Mouse (Mus musculus): Measurements from ENCODE around the gene Phlpp1. TPM values are rescaled to one million over a fixed set of nuclear protein-coding genes. Genes with fewer than 3 reads are reported as not detected.

The Phlpp1 gene
- total and polyA plus RNA-seq, 2 experiments: 8.3 to 8.7 TPM

- no peak overlapping the region for H3K4me3 ChIP-seq (ENCODE audit: insufficient read depth, low read depth, low read length)
- DNase-seq (ENCODE audit: extremely low read depth, low read depth, low spot score): no peak
- 76% methylated on average over 2 of the region's 2 CpGs for WGBS
- no peak for TF ChIP-seq CTCF (IDR thresholded peaks at IDR 0.05; ENCODE audit: low read depth, low read length)
- no peak for TF ChIP-seq POLR2A (IDR thresholded peaks at IDR 0.05; ENCODE audit: extremely low read depth, insufficient read depth, low read length)
- H3K9ac ChIP-seq (ENCODE audit: low read depth, low read length): no peak overlapping the region
- H3K27me3 ChIP-seq (ENCODE audit: control insufficient read depth, insufficient read depth, low read length): no peaks in the 10 kb centered on the region
- peaks cover 13% of the 10 kb centered on the region for H3K4me1 ChIP-seq (ENCODE audit: control insufficient read depth, insufficient read depth, low read length)
- H3K79me2 ChIP-seq (ENCODE audit: control insufficient read depth, insufficient read depth, low read length): peaks cover 20% of the 10 kb centered on the region
- no peaks in the 10 kb centered on the region; the same call in 1 of the 2 replicates for H3K36me3 ChIP-seq (ENCODE audit: control insufficient read depth, insufficient read depth, low read length)
- peak overlapping the region; percentile 9; the same call in 1 of the 2 replicates for H3K27ac ChIP-seq (replicated peaks; ENCODE audit: insufficient read depth, low read depth, low read length)
Observed at GRCm38 (mm10) chr1:106279404-106280123, 108.0 kb downstream of the Phlpp1 start.

GRCm38 (mm10) chr1:106280171-106280913, 108.8 kb downstream of the Phlpp1 start:
- H3K36me3 ChIP-seq (ENCODE audit: control insufficient read depth, insufficient read depth, low read length): no peaks in the 10 kb centered on the region; the same call in 1 of the 2 replicates
- 52% methylated on average over 8 of the region's 8 CpGs for WGBS
- 0 out of 2 replicates have a peak overlapping the region, but pooled peaks have one; percentile 4 for H3K27ac ChIP-seq (replicated peaks; ENCODE audit: insufficient read depth, low read depth, low read length)
- no peak overlapping the region for H3K4me3 ChIP-seq (ENCODE audit: insufficient read depth, low read depth, low read length)
- no peaks in the 10 kb centered on the region for H3K27me3 ChIP-seq (ENCODE audit: control insufficient read depth, insufficient read depth, low read length)
- H3K4me1 ChIP-seq (ENCODE audit: control insufficient read depth, insufficient read depth, low read length): peaks cover 13% of the 10 kb centered on the region
- H3K79me2 ChIP-seq (ENCODE audit: control insufficient read depth, insufficient read depth, low read length): peaks cover 23% of the 10 kb centered on the region
- TF ChIP-seq CTCF (IDR thresholded peaks at IDR 0.05; ENCODE audit: low read depth, low read length) (no peak), POLR2A (IDR thresholded peaks at IDR 0.05; ENCODE audit: extremely low read depth, insufficient read depth, low read length) (no peak)
- no peak overlapping the region for H3K9ac ChIP-seq (ENCODE audit: low read depth, low read length)
- DNase-seq (ENCODE audit: extremely low read depth, low read depth, low spot score): peak; percentile 89

DNA sequence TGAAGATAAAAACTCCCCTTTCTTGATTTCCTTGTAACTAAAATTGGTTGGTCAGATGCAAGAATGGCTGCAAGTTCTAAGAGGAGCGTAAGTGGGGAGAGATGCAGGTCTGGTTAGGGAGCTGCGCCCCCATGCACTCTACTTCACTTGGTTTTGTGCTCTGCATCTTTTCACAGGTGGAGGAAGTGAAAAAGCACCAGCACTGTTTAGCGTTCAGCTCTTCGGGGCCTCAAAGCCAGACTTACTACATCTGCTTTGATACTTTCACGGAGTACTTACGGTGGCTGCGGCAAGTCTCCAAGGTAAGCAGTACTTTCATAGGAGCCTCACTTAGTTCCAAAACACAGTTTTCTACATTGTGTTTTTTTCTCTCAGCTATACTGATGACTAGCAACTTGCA, 115.3 kb downstream of the Phlpp1 start:
- Histone ChIP-seq H3K79me2 (ENCODE audit: control insufficient read depth, insufficient read depth, low read length) (peaks cover 10% of the 10 kb centered on the region; the same call in 1 of the 2 replicates), H3K36me3 (ENCODE audit: control insufficient read depth, insufficient read depth, low read length) (peaks cover 9% of the 10 kb centered on the region; the same call in 1 of the 2 replicates), H3K4me1 (ENCODE audit: control insufficient read depth, insufficient read depth, low read length) (peaks cover 2% of the 10 kb centered on the region; the same call in 1 of the 2 replicates), H3K4me3 (ENCODE audit: insufficient read depth, low read depth, low read length) (no peak overlapping the region), H3K9ac (ENCODE audit: low read depth, low read length) (no peak overlapping the region), H3K27ac (replicated peaks; ENCODE audit: insufficient read depth, low read depth, low read length) (no peak overlapping the region), H3K27me3 (ENCODE audit: control insufficient read depth, insufficient read depth, low read length) (no peaks in the 10 kb centered on the region)
- TF ChIP-seq POLR2A (IDR thresholded peaks at IDR 0.05; ENCODE audit: extremely low read depth, insufficient read depth, low read length) (no peak), CTCF (IDR thresholded peaks at IDR 0.05; ENCODE audit: low read depth, low read length) (no peak)
- 98% methylated on average over 7 of the region's 7 CpGs for WGBS
- DNase-seq (ENCODE audit: extremely low read depth, low read depth, low spot score): no peak

- WGBS: 96% methylated on average over 5 of the region's 5 CpGs
- Histone ChIP-seq H3K9ac (ENCODE audit: low read depth, low read length) (no peak overlapping the region), H3K36me3 (ENCODE audit: control insufficient read depth, insufficient read depth, low read length) (peaks cover 9% of the 10 kb centered on the region; the same call in 1 of the 2 replicates), H3K4me3 (ENCODE audit: insufficient read depth, low read depth, low read length) (no peak overlapping the region), H3K79me2 (ENCODE audit: control insufficient read depth, insufficient read depth, low read length) (peaks cover 6% of the 10 kb centered on the region; the same call in 1 of the 2 replicates), H3K4me1 (ENCODE audit: control insufficient read depth, insufficient read depth, low read length) (no peaks in the 10 kb centered on the region), H3K27me3 (ENCODE audit: control insufficient read depth, insufficient read depth, low read length) (no peaks in the 10 kb centered on the region), H3K27ac (replicated peaks; ENCODE audit: insufficient read depth, low read depth, low read length) (no peak overlapping the region)
- DNase-seq (ENCODE audit: extremely low read depth, low read depth, low spot score): no peak
- no peak for TF ChIP-seq CTCF (IDR thresholded peaks at IDR 0.05; ENCODE audit: low read depth, low read length)
- TF ChIP-seq POLR2A (IDR thresholded peaks at IDR 0.05; ENCODE audit: extremely low read depth, insufficient read depth, low read length): no peak
Observed at GRCm38 (mm10) chr1:106289065-106289464, 117.5 kb downstream of the Phlpp1 start.

GRCm38 (mm10) chr1:106289580-106289979, 118.0 kb downstream of the Phlpp1 start:
- no peak for DNase-seq (ENCODE audit: extremely low read depth, low read depth, low spot score)
- H3K36me3 ChIP-seq (ENCODE audit: control insufficient read depth, insufficient read depth, low read length): peaks cover 9% of the 10 kb centered on the region; the same call in 1 of the 2 replicates
- WGBS: 98% methylated on average over 2 of the region's 2 CpGs

More at GRCm38 (mm10) chr1:106289580-106289979, 118.0 kb downstream of the Phlpp1 start:
- Histone ChIP-seq H3K4me3 (ENCODE audit: insufficient read depth, low read depth, low read length) (no peak overlapping the region), H3K9ac (ENCODE audit: low read depth, low read length) (no peak overlapping the region), H3K27me3 (ENCODE audit: control insufficient read depth, insufficient read depth, low read length) (no peaks in the 10 kb centered on the region), H3K4me1 (ENCODE audit: control insufficient read depth, insufficient read depth, low read length) (no peaks in the 10 kb centered on the region), H3K79me2 (ENCODE audit: control insufficient read depth, insufficient read depth, low read length) (peaks cover 3% of the 10 kb centered on the region; the same call in 1 of the 2 replicates), H3K27ac (replicated peaks; ENCODE audit: insufficient read depth, low read depth, low read length) (no peak overlapping the region)
- TF ChIP-seq POLR2A (IDR thresholded peaks at IDR 0.05; ENCODE audit: extremely low read depth, insufficient read depth, low read length) (no peak), CTCF (IDR thresholded peaks at IDR 0.05; ENCODE audit: low read depth, low read length) (no peak)

Measured in liver, adult 2 months (tissue).